Mouse (Mus musculus): ENCODE results near the gene Dkk3. TPM values are rescaled to one million over a fixed set of nuclear protein-coding genes. Genes with fewer than 3 reads are reported as not detected.

Gene Dkk3
- polyA plus RNA-seq, 1 experiment from 2014 or later, result 13.9 TPM

DNA sequence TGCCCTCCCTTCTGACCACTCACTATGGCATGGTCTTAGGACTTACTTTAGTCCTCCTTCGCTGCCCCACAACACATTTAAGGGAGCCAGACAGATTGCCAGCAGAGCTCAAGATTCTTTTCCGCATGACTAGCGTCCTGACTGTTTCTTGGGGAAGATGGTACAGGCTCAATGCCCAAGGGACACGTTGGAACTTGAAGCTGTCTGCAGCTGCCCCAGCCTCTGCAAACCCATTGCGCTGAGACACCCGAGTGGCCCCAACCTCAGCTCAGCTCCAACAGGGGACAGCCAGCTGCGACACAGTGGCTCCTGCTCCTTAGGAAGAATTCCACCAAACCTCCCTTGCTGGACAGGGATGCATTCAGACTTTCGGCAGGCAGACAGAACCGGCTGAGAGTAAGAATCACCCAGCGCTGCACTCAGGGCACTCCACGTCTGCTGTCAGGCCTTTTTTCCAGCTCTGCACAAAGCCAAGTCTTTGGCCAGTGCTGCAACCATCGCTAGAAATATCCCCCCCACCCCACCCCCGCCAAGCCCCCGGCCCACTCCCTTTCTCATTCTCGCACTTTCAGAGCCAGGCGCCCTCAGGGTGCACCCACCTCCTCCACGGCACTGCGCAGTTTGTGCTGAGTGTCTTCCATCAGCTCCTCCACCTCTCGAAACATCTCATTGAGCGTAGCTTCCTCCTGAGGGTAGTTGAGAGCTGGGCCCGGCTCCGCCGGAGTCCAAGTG is 1.1 kb downstream of the Dkk3 start:
- H3K4me2 ChIP-seq, result peak overlapping the region; percentile 60
- peaks cover 9% of the 10 kb centered on the region for H3K4me1 ChIP-seq (ENCODE audit: control insufficient read depth, insufficient read depth, low read length)
- no peak overlapping the region for H3K27ac ChIP-seq (ENCODE audit: low read depth, low read length)
- H3K27me3 ChIP-seq (ENCODE audit: control insufficient read depth, insufficient read depth, low read length), result peaks cover 2% of the 10 kb centered on the region; the same call in 1 of the 2 replicates
- ATAC-seq (ENCODE audit: low FRiP score) (peak; percentile 45), DNase-seq (ENCODE audit: low spot score, missing footprints) (peak; percentile 90)
- H3K36me3 ChIP-seq (ENCODE audit: control insufficient read depth, insufficient read depth, low read length), result no peaks in the 10 kb centered on the region
- WGBS, result 13% methylated on average over 23 of the region's 23 CpGs
- H3K9ac ChIP-seq (ENCODE audit: low read length), result peak overlapping the region; percentile 65
- peak overlapping the region; percentile 43 for H3K4me3 ChIP-seq (ENCODE audit: low read depth, low read length)
- H3K9me3 ChIP-seq (ENCODE audit: control insufficient read depth, low read length), result no peaks in the 10 kb centered on the region

- Histone ChIP-seq H3K27me3 (ENCODE audit: control insufficient read depth, insufficient read depth, low read length) (peaks cover 2% of the 10 kb centered on the region; the same call in 1 of the 2 replicates), H3K27ac (ENCODE audit: low read depth, low read length) (no peak overlapping the region), H3K4me1 (ENCODE audit: control insufficient read depth, insufficient read depth, low read length) (peaks cover 9% of the 10 kb centered on the region), H3K9me3 (ENCODE audit: control insufficient read depth, low read length) (no peaks in the 10 kb centered on the region), H3K4me3 (ENCODE audit: low read depth, low read length) (no peak overlapping the region), H3K4me2 (no peak overlapping the region), H3K36me3 (ENCODE audit: control insufficient read depth, insufficient read depth, low read length) (no peaks in the 10 kb centered on the region), H3K9ac (ENCODE audit: low read length) (no peak overlapping the region)
- WGBS, result 32% methylated on average over 1 of the region's 1 CpGs
- ATAC-seq (ENCODE audit: low FRiP score) (no peak), DNase-seq (ENCODE audit: low spot score, missing footprints) (no peak)
Observed at GRCm38 (mm10) chr7:112155194-112155593, 3.7 kb downstream of the Dkk3 start.

DNA sequence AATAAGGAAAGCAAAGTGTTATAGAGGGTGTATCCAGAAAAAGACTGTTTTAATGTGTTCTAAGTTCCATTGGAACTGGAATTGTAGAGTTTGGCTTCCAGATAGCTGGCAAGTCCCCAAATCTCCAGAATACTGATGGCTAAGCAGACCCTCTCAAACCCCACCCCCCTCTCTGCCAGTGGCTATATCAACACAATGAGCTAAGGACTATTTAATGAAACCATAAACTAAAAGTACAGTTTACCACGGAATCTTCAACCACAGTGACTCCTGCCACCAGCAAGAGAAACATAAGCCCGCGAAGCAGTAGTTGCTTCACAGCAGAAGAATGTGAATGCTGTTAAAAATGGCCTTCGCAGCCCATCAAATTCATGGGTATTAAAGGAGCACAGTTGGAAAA is 4.4 kb downstream of the Dkk3 start:
- no peak overlapping the region for H3K27ac ChIP-seq (ENCODE audit: low read depth, low read length)
- no peaks in the 10 kb centered on the region for H3K36me3 ChIP-seq (ENCODE audit: control insufficient read depth, insufficient read depth, low read length)
- H3K4me3 ChIP-seq (ENCODE audit: low read depth, low read length), result no peak overlapping the region
- no peak for ATAC-seq (ENCODE audit: low FRiP score)
- no peak overlapping the region for H3K4me2 ChIP-seq
- peaks cover 9% of the 10 kb centered on the region for H3K4me1 ChIP-seq (ENCODE audit: control insufficient read depth, insufficient read depth, low read length)
- H3K9ac ChIP-seq (ENCODE audit: low read length), result no peak overlapping the region
- DNase-seq (ENCODE audit: low spot score, missing footprints), result no peak
- WGBS, result 86% methylated on average over 4 of the region's 4 CpGs
- H3K9me3 ChIP-seq (ENCODE audit: control insufficient read depth, low read length), result no peaks in the 10 kb centered on the region
- peaks cover 2% of the 10 kb centered on the region; the same call in 1 of the 2 replicates for H3K27me3 ChIP-seq (ENCODE audit: control insufficient read depth, insufficient read depth, low read length)

GRCm38 (mm10) chr7:112149113-112149512 is 9.7 kb downstream of the Dkk3 start:
- ATAC-seq (ENCODE audit: low FRiP score), result no peak
- 92% methylated on average over 10 of the region's 10 CpGs for WGBS
- Histone ChIP-seq H3K9ac (ENCODE audit: low read length) (no peak overlapping the region), H3K4me3 (ENCODE audit: low read depth, low read length) (no peak overlapping the region), H3K4me2 (no peak overlapping the region), H3K27ac (ENCODE audit: low read depth, low read length) (no peak overlapping the region), H3K27me3 (ENCODE audit: control insufficient read depth, insufficient read depth, low read length) (no peaks in the 10 kb centered on the region), H3K9me3 (ENCODE audit: control insufficient read depth, low read length) (no peaks in the 10 kb centered on the region), H3K36me3 (ENCODE audit: control insufficient read depth, insufficient read depth, low read length) (no peaks in the 10 kb centered on the region), H3K4me1 (ENCODE audit: control insufficient read depth, insufficient read depth, low read length) (peaks cover 6% of the 10 kb centered on the region)
- no peak for DNase-seq (ENCODE audit: low spot score, missing footprints)

DNA sequence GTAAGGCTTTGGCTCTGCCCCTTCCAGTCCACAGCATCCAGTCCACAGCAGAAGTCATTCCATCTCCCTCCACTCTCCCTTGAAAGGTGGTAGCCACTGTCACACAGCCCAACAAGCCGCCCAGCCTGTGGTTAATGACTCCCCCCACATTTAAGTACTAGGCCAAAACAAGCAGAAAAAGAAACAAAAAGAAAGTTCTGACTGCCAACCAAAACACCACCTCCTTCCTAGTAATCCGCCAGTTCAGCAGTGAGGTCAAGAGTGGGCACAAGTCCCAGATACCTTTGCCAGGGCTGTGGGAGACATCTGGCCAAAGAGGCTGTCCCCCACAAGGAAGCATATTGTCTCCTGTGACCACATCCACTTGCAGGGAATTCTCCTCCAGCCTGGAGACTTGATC is 10.9 kb downstream of the Dkk3 start:
- no peak overlapping the region for H3K4me2 ChIP-seq
- no peak for DNase-seq (ENCODE audit: low spot score, missing footprints)
- H3K27ac ChIP-seq (ENCODE audit: low read depth, low read length), result no peak overlapping the region
- H3K9me3 ChIP-seq (ENCODE audit: control insufficient read depth, low read length), result no peaks in the 10 kb centered on the region
- no peak overlapping the region for H3K4me3 ChIP-seq (ENCODE audit: low read depth, low read length)
- H3K9ac ChIP-seq (ENCODE audit: low read length), result no peak overlapping the region
- H3K36me3 ChIP-seq (ENCODE audit: control insufficient read depth, insufficient read depth, low read length), result no peaks in the 10 kb centered on the region
- peaks cover 9% of the 10 kb centered on the region for H3K4me1 ChIP-seq (ENCODE audit: control insufficient read depth, insufficient read depth, low read length)
- H3K27me3 ChIP-seq (ENCODE audit: control insufficient read depth, insufficient read depth, low read length), result no peaks in the 10 kb centered on the region
- ATAC-seq (ENCODE audit: low FRiP score), result no peak
- WGBS, result 88% methylated on average over 2 of the region's 2 CpGs

- 32% methylated on average over 11 of the region's 11 CpGs for WGBS
- Histone ChIP-seq H3K9ac (ENCODE audit: low read length) (no peak overlapping the region), H3K4me2 (no peak overlapping the region), H3K27me3 (ENCODE audit: control insufficient read depth, insufficient read depth, low read length) (no peaks in the 10 kb centered on the region), H3K36me3 (ENCODE audit: control insufficient read depth, insufficient read depth, low read length) (no peaks in the 10 kb centered on the region), H3K4me3 (ENCODE audit: low read depth, low read length) (no peak overlapping the region), H3K9me3 (ENCODE audit: control insufficient read depth, low read length) (no peaks in the 10 kb centered on the region), H3K27ac (ENCODE audit: low read depth, low read length) (no peak overlapping the region), H3K4me1 (ENCODE audit: control insufficient read depth, insufficient read depth, low read length) (peaks cover 10% of the 10 kb centered on the region)
- DNase-seq (ENCODE audit: low spot score, missing footprints) (no peak), ATAC-seq (ENCODE audit: low FRiP score) (no peak)
Observed at GRCm38 (mm10) chr7:112144646-112145179, 14.1 kb downstream of the Dkk3 start.

- no peaks in the 10 kb centered on the region for H3K27me3 ChIP-seq (ENCODE audit: control insufficient read depth, insufficient read depth, low read length)
- ATAC-seq (ENCODE audit: low FRiP score), result no peak
- no peak for DNase-seq (ENCODE audit: low spot score, missing footprints)
- H3K9me3 ChIP-seq (ENCODE audit: control insufficient read depth, low read length), result no peaks in the 10 kb centered on the region
- H3K36me3 ChIP-seq (ENCODE audit: control insufficient read depth, insufficient read depth, low read length), result no peaks in the 10 kb centered on the region
- H3K9ac ChIP-seq (ENCODE audit: low read length), result no peak overlapping the region
- H3K4me3 ChIP-seq (ENCODE audit: low read depth, low read length), result no peak overlapping the region
- WGBS, result 67% methylated on average over 4 of the region's 4 CpGs
- no peak overlapping the region for H3K27ac ChIP-seq (ENCODE audit: low read depth, low read length)
- no peak overlapping the region for H3K4me2 ChIP-seq
- H3K4me1 ChIP-seq (ENCODE audit: control insufficient read depth, insufficient read depth, low read length), result peaks cover 10% of the 10 kb centered on the region
Observed at GRCm38 (mm10) chr7:112143978-112144377, 14.9 kb downstream of the Dkk3 start.

DNA sequence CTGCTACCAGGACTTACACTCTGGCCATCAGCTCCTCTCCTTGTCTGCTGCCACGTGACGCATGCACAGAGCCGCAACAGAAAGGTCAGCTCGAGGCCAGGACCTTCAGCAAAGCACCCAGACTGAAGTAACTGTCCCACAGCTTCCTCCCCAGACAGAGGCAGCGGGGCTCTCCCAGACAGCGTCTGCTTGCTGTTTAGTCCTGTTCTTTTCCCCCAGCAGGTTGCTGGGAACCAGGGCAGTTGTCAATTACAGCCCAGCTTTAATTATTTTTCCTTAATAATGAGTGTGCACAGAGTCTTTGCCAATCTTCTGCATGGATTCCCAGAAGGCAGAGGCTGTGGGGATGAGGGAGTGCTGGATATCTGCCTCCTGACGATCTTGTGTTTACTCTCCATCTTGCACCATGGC is 15.8 kb downstream of the Dkk3 start:
- H3K9ac ChIP-seq (ENCODE audit: low read length), result no peak overlapping the region
- no peaks in the 10 kb centered on the region for H3K27me3 ChIP-seq (ENCODE audit: control insufficient read depth, insufficient read depth, low read length)
- H3K27ac ChIP-seq (ENCODE audit: low read depth, low read length), result no peak overlapping the region
- ATAC-seq (ENCODE audit: low FRiP score) (no peak), DNase-seq (ENCODE audit: low spot score, missing footprints) (no peak)
- no peak overlapping the region for H3K4me3 ChIP-seq (ENCODE audit: low read depth, low read length)
- H3K4me2 ChIP-seq, result no peak overlapping the region
- H3K36me3 ChIP-seq (ENCODE audit: control insufficient read depth, insufficient read depth, low read length), result no peaks in the 10 kb centered on the region
- H3K4me1 ChIP-seq (ENCODE audit: control insufficient read depth, insufficient read depth, low read length), result peaks cover 10% of the 10 kb centered on the region
- H3K9me3 ChIP-seq (ENCODE audit: control insufficient read depth, low read length), result no peaks in the 10 kb centered on the region
- WGBS, result 57% methylated on average over 7 of the region's 7 CpGs

GRCm38 (mm10) chr7:112142616-112143015 is 16.2 kb downstream of the Dkk3 start:
- DNase-seq (ENCODE audit: low spot score, missing footprints), result no peak

More at GRCm38 (mm10) chr7:112142616-112143015, 16.2 kb downstream of the Dkk3 start:
- H3K4me2 ChIP-seq, result no peak overlapping the region
- H3K4me3 ChIP-seq (ENCODE audit: low read depth, low read length), result no peak overlapping the region
- no peaks in the 10 kb centered on the region for H3K27me3 ChIP-seq (ENCODE audit: control insufficient read depth, insufficient read depth, low read length)
- no peak for ATAC-seq (ENCODE audit: low FRiP score)
- H3K4me1 ChIP-seq (ENCODE audit: control insufficient read depth, insufficient read depth, low read length), result peaks cover 10% of the 10 kb centered on the region
- 85% methylated on average over 3 of the region's 3 CpGs for WGBS
- H3K9ac ChIP-seq (ENCODE audit: low read length), result no peak overlapping the region
- no peaks in the 10 kb centered on the region for H3K9me3 ChIP-seq (ENCODE audit: control insufficient read depth, low read length)
- H3K27ac ChIP-seq (ENCODE audit: low read depth, low read length), result no peak overlapping the region
- no peaks in the 10 kb centered on the region for H3K36me3 ChIP-seq (ENCODE audit: control insufficient read depth, insufficient read depth, low read length)
